Mouse (Mus musculus): ENCODE results near the gene Dagla. TPM values are rescaled to one million over a fixed set of nuclear protein-coding genes. Genes with fewer than 3 reads are reported as not detected.
A peak's percentile ranks its signal among the peaks of the same experiment; 100 is the strongest.

Gene Dagla
- polyA plus RNA-seq, 1 experiment from 2014 or later = 3.1 TPM

GRCm38 (mm10) chr19:10278669-10279324 is 25.9 kb downstream of the Dagla start:
- Histone ChIP-seq H3K9me3 (no peaks in the 10 kb centered on the region), H3K4me1 (peaks cover 29% of the 10 kb centered on the region), H3K36me3 (no peaks in the 10 kb centered on the region), H3K27me3 (peaks cover 5% of the 10 kb centered on the region; the same call in 1 of the 2 replicates), H3K9ac (no peak overlapping the region), H3K4me2 (no peak overlapping the region), H3K4me3 (no peak overlapping the region), H3K27ac (no peak overlapping the region)
- WGBS = 11% methylated on average over 6 of the region's 6 CpGs
- ATAC-seq (ENCODE audit: insufficient number of reproducible peaks, low FRiP score, low TSS enrichment, low read depth) = peak; percentile 47; the same call in 1 of the 2 replicates

GRCm38 (mm10) chr19:10277759-10278158 is 26.9 kb downstream of the Dagla start:
- H3K4me3 ChIP-seq = no peak overlapping the region
- no peak overlapping the region for H3K27ac ChIP-seq
- WGBS = 17% methylated on average over 5 of the region's 5 CpGs
- H3K27me3 ChIP-seq = peaks cover 5% of the 10 kb centered on the region; the same call in 1 of the 2 replicates
- no peaks in the 10 kb centered on the region for H3K36me3 ChIP-seq
- no peak for ATAC-seq (ENCODE audit: insufficient number of reproducible peaks, low FRiP score, low TSS enrichment, low read depth)
- no peak overlapping the region for H3K4me2 ChIP-seq
- peaks cover 40% of the 10 kb centered on the region for H3K4me1 ChIP-seq
- no peak overlapping the region for H3K9ac ChIP-seq
- no peaks in the 10 kb centered on the region for H3K9me3 ChIP-seq

- H3K36me3 ChIP-seq = no peaks in the 10 kb centered on the region
- H3K27ac ChIP-seq = no peak overlapping the region
- WGBS = 10% methylated on average over 17 of the region's 17 CpGs
- H3K4me1 ChIP-seq = peaks cover 44% of the 10 kb centered on the region
- H3K4me3 ChIP-seq = no peak overlapping the region
- no peak for ATAC-seq (ENCODE audit: insufficient number of reproducible peaks, low FRiP score, low TSS enrichment, low read depth)
- no peak overlapping the region for H3K9ac ChIP-seq
- no peaks in the 10 kb centered on the region for H3K9me3 ChIP-seq
- H3K4me2 ChIP-seq = no peak overlapping the region
- H3K27me3 ChIP-seq = peaks cover 5% of the 10 kb centered on the region; the same call in 1 of the 2 replicates
These were observed 27.3 kb downstream of the Dagla start for GRCm38 (mm10) chr19:10277331-10277730.

- Histone ChIP-seq H3K4me1 (peaks cover 44% of the 10 kb centered on the region), H3K27ac (no peak overlapping the region)
- ATAC-seq (ENCODE audit: insufficient number of reproducible peaks, low FRiP score, low TSS enrichment, low read depth) = no peak
These were observed 28.1 kb downstream of the Dagla start for GRCm38 (mm10) chr19:10276483-10277144.

GRCm38 (mm10) chr19:10274056-10274455 is 30.6 kb downstream of the Dagla start:
- Histone ChIP-seq H3K4me1 (peaks cover 41% of the 10 kb centered on the region), H3K27me3 (peaks cover 5% of the 10 kb centered on the region; the same call in 1 of the 2 replicates), H3K4me3 (no peak overlapping the region), H3K4me2 (no peak overlapping the region), H3K36me3 (no peaks in the 10 kb centered on the region), H3K27ac (no peak overlapping the region), H3K9me3 (no peaks in the 10 kb centered on the region), H3K9ac (no peak overlapping the region)
- 26% methylated on average over 5 of the region's 5 CpGs for WGBS
- no peak for ATAC-seq (ENCODE audit: insufficient number of reproducible peaks, low FRiP score, low TSS enrichment, low read depth)

More at GRCm38 (mm10) chr19:10276483-10277144, 28.1 kb downstream of the Dagla start:
- peaks cover 5% of the 10 kb centered on the region; the same call in 1 of the 2 replicates for H3K27me3 ChIP-seq
- H3K36me3 ChIP-seq = no peaks in the 10 kb centered on the region
- H3K4me2 ChIP-seq = no peak overlapping the region
- H3K4me3 ChIP-seq = no peak overlapping the region
- WGBS = 59% methylated on average over 12 of the region's 12 CpGs
- H3K9me3 ChIP-seq = no peaks in the 10 kb centered on the region
- H3K9ac ChIP-seq = no peak overlapping the region

GRCm38 (mm10) chr19:10272746-10273145 is 31.9 kb downstream of the Dagla start:
- Histone ChIP-seq H3K36me3 (no peaks in the 10 kb centered on the region), H3K27me3 (peaks cover 5% of the 10 kb centered on the region; the same call in 1 of the 2 replicates), H3K4me1 (peaks cover 28% of the 10 kb centered on the region), H3K4me2 (peak overlapping the region; percentile 24; the same call in 1 of the 2 replicates), H3K4me3 (no peak overlapping the region), H3K9me3 (no peaks in the 10 kb centered on the region), H3K9ac (no peak overlapping the region), H3K27ac (no peak overlapping the region)
- ATAC-seq (ENCODE audit: insufficient number of reproducible peaks, low FRiP score, low TSS enrichment, low read depth) = no peak
- 30% methylated on average over 11 of the region's 11 CpGs for WGBS

GRCm38 (mm10) chr19:10271592-10271991 is 33.1 kb downstream of the Dagla start:
- 88% methylated on average over 7 of the region's 7 CpGs for WGBS
- no peak overlapping the region for H3K4me2 ChIP-seq
- H3K9ac ChIP-seq = no peak overlapping the region
- H3K4me3 ChIP-seq = no peak overlapping the region
- H3K27me3 ChIP-seq = peaks cover 2% of the 10 kb centered on the region; the same call in 1 of the 2 replicates
- ATAC-seq (ENCODE audit: insufficient number of reproducible peaks, low FRiP score, low TSS enrichment, low read depth) = no peak
- H3K4me1 ChIP-seq = peaks cover 30% of the 10 kb centered on the region
- no peaks in the 10 kb centered on the region for H3K9me3 ChIP-seq
- H3K36me3 ChIP-seq = no peaks in the 10 kb centered on the region
- H3K27ac ChIP-seq = no peak overlapping the region

- H3K27me3 ChIP-seq = no peaks in the 10 kb centered on the region
- WGBS = 79% methylated on average over 5 of the region's 5 CpGs
These were observed 34.3 kb downstream of the Dagla start for GRCm38 (mm10) chr19:10270356-10270755.

GRCm38 (mm10) chr19:10268851-10269250 is 35.8 kb downstream of the Dagla start:
- 0 out of 2 replicates have a peak, but pooled peaks cover 7% of the 10 kb centered on the region for H3K27me3 ChIP-seq
- H3K4me1 ChIP-seq = peaks cover 30% of the 10 kb centered on the region
- no peak overlapping the region for H3K4me3 ChIP-seq
- no peak overlapping the region for H3K4me2 ChIP-seq
- no peak overlapping the region for H3K27ac ChIP-seq
- no peak overlapping the region for H3K9ac ChIP-seq
- no peak for ATAC-seq (ENCODE audit: insufficient number of reproducible peaks, low FRiP score, low TSS enrichment, low read depth)
- no peaks in the 10 kb centered on the region for H3K36me3 ChIP-seq
- H3K9me3 ChIP-seq = no peaks in the 10 kb centered on the region
- 71% methylated on average over 15 of the region's 15 CpGs for WGBS

More at GRCm38 (mm10) chr19:10270356-10270755, 34.3 kb downstream of the Dagla start:
- H3K4me3 ChIP-seq = no peak overlapping the region
- peaks cover 36% of the 10 kb centered on the region for H3K4me1 ChIP-seq
- no peaks in the 10 kb centered on the region for H3K36me3 ChIP-seq
- H3K27ac ChIP-seq = no peak overlapping the region
- no peak for ATAC-seq (ENCODE audit: insufficient number of reproducible peaks, low FRiP score, low TSS enrichment, low read depth)
- no peaks in the 10 kb centered on the region for H3K9me3 ChIP-seq
- H3K9ac ChIP-seq = no peak overlapping the region
- H3K4me2 ChIP-seq = no peak overlapping the region

- ATAC-seq (ENCODE audit: insufficient number of reproducible peaks, low FRiP score, low TSS enrichment, low read depth) = no peak
- no peak overlapping the region for H3K27ac ChIP-seq
- H3K4me3 ChIP-seq = no peak overlapping the region
- H3K9me3 ChIP-seq = no peaks in the 10 kb centered on the region
- 89% methylated on average over 10 of the region's 10 CpGs for WGBS
- peaks cover 14% of the 10 kb centered on the region; the same call in 1 of the 2 replicates for H3K27me3 ChIP-seq
- no peaks in the 10 kb centered on the region for H3K36me3 ChIP-seq
- H3K4me1 ChIP-seq = peaks cover 21% of the 10 kb centered on the region
- no peak overlapping the region for H3K4me2 ChIP-seq
- H3K9ac ChIP-seq = no peak overlapping the region
These were observed 36.7 kb downstream of the Dagla start for GRCm38 (mm10) chr19:10267953-10268352.

- Histone ChIP-seq H3K4me2 (no peak overlapping the region), H3K27me3 (peaks cover 23% of the 10 kb centered on the region), H3K9ac (no peak overlapping the region), H3K4me3 (no peak overlapping the region), H3K27ac (peak overlapping the region; percentile 43; the same call in 1 of the 2 replicates), H3K36me3 (0 out of 2 replicates have a peak, but pooled peaks cover 5% of the 10 kb centered on the region), H3K9me3 (no peaks in the 10 kb centered on the region), H3K4me1 (peaks cover 14% of the 10 kb centered on the region)
- ATAC-seq (ENCODE audit: insufficient number of reproducible peaks, low FRiP score, low TSS enrichment, low read depth) = no peak
- 21% methylated on average over 15 of the region's 15 CpGs for WGBS
These were observed 37.6 kb downstream of the Dagla start for GRCm38 (mm10) chr19:10267057-10267456.

Measured in limb, embryonic 15.5 days (tissue).